Mouse (Mus musculus) embryonic facial prominence, embryonic 15.5 days (tissue): ENCODE data around the gene Gpd1. TPM values are rescaled to one million over a fixed set of nuclear protein-coding genes. Genes with fewer than 3 reads are reported as not detected.

ENCODE experiments used
- ATAC-seq: fragments of 200-750 bp; cut with Nextera tagmentation; 2 replicates; pipeline ENCODE4 v1.8.0; 2017; ENCODE audit warnings: low read depth, moderate TSS enrichment; ENCODE audit not compliant: insufficient number of reproducible peaks, low FRiP score, low TSS enrichment
- H3K27ac ChIP-seq: fragments of 300-500 bp; sonication (generic); replicated peaks from 2 replicates; pipeline ENCODE4 v1.5.1; 2015; ENCODE audit warnings: mild to moderate bottlenecking, inconsistent platforms
- H3K27me3 ChIP-seq: fragments of 300-500 bp; sonication (generic); 2 replicates; pipeline ENCODE4 v1.6.1; 2015; ENCODE audit warnings: inconsistent platforms
- H3K36me3 ChIP-seq: fragments of 300-500 bp; sonication (generic); 2 replicates; pipeline ENCODE4 v1.6.1; 2015; ENCODE audit warnings: mild to moderate bottlenecking, inconsistent platforms
- H3K4me1 ChIP-seq: fragments of 300-500 bp; sonication (generic); 2 replicates; pipeline ENCODE4 v1.6.1; 2015; ENCODE audit warnings: inconsistent platforms
- H3K4me2 ChIP-seq: fragments of 300-500 bp; sonication (generic); replicated peaks from 2 replicates; pipeline ENCODE4 v1.6.1; 2015; ENCODE audit warnings: mild to moderate bottlenecking, inconsistent platforms
- H3K4me3 ChIP-seq: fragments of 300-500 bp; sonication (generic); replicated peaks from 2 replicates; pipeline ENCODE4 v1.5.1; 2015; ENCODE audit warnings: mild to moderate bottlenecking, inconsistent platforms
- H3K9ac ChIP-seq: fragments of 300-500 bp; sonication (generic); 2 replicates; pipeline ENCODE4 v1.6.1; 2015; ENCODE audit warnings: inconsistent platforms
- H3K9me3 ChIP-seq: fragments of 300-500 bp; sonication (generic); replicated peaks from 2 replicates; pipeline ENCODE4 v1.6.1; 2016; ENCODE audit warnings: inconsistent platforms
- WGBS: fragments of 180-500 bp; shearing (Covaris S2); methylation state at CpG from one replicate; pipeline ENCODE4 v1.1.7; 2015; 5-methylcytosine and 5-hydroxymethylcytosine counted together
- polyA plus RNA-seq: library from polyadenylated mRNA; unstranded; fragments of >200 nt; fragmentation: Nextera tagmentation; extraction: Ambion mirVana; gene quantifications from 2 replicates; pipeline ENCODE4 v1.2.1, GENCODE M21; 2015

Gpd1 gene
- polyA plus RNA-seq, 1 experiment from 2014 or later: 1.0 TPM

DNA sequence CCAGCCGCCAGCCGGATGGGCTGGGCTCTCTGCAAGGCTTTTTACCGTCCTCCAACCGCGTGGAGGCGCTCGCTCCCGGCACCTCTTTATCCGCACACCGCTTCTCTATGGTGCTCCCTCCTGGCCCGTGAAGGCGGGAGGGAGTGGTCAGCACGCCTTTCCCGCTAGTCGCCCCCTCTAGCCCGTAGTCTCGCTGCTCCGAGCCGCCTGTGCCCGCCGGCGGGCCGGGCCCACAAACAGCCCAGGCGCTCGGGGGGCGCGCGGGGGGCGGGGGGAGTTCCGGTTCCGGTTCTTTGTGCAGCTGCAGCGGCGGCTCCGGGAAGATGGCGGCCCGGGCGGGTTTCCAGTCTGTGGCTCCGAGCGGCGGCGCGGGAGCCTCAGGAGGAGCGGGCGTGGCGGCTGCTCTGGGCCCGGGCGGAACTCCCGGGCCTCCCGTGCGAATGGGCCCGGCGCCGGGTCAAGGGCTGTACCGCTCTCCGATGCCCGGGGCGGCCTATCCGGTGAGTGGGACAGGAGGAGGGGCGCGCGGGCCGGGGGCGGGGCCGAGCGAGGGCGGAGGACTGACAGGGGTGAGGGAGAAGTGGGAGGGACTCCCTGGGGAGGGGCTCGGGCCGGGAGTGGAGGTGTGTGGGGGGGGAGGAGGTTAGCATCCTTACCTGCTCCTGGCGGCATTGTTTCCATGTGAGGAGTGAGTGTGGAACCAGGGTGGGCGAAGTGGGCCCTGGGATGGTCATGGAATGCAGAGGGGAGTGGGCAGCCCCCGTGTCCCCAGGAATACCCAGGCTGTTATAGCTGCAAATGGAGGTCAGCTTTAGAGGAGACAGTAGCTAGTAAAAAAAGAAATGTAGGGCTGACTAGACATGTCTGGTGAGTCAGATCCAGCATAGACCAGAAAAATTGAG lies 15.1 kb upstream of the Gpd1 start, which contains the start of gene Smarcd1:
TSS of gene Smarcd1 (plus strand) at position 131 of the 902 bp plus-strand sequence.
- H3K27ac ChIP-seq: peak within 1 kb of the TSS; percentile 96
- peak; percentile 95 for ATAC-seq
- H3K9me3 ChIP-seq: no peaks in the 10 kb centered on the region
- H3K4me3 ChIP-seq: peak within 1 kb of the TSS; percentile 85
- H3K36me3 ChIP-seq: peaks cover 19% of the 10 kb centered on the region
- under 1% methylated on average over 70 of the region's 71 CpGs for WGBS
- peak within 1 kb of the TSS; percentile 93 for H3K9ac ChIP-seq
- H3K4me1 ChIP-seq: peaks cover 41% of the 10 kb centered on the region
- peaks cover 11% of the 10 kb centered on the region; the same call in 1 of the 2 replicates for H3K27me3 ChIP-seq
- peak within 1 kb of the TSS; percentile 59 for H3K4me2 ChIP-seq

DNA sequence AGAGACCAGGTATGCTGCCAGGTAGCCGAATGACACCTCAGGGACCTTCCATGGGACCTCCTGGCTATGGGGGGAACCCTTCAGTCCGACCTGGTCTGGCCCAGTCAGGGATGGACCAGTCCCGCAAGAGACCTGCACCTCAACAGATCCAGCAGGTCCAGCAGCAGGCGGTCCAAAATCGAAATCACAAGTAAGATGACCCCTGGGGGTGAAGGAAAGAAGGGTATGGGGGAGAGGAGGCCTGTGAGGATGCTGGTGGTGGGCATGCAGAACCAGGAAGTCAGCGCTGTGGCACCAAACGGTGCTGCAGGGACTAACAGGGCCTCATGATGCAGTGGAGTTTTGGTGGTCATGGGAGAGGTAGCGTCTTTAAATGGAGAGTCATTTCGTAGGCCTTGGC lies 14.2 kb upstream of the Gpd1 start:
- ATAC-seq: no peak
- H3K9me3 ChIP-seq: no peaks in the 10 kb centered on the region
- H3K9ac ChIP-seq: peak overlapping the region; percentile 93
- peak overlapping the region; percentile 85 for H3K4me3 ChIP-seq
- peak overlapping the region; percentile 96; the same call in 1 of the 2 replicates for H3K27ac ChIP-seq
- H3K36me3 ChIP-seq: peaks cover 27% of the 10 kb centered on the region
- 49% methylated on average over 9 of the region's 9 CpGs for WGBS
- H3K4me2 ChIP-seq: peak overlapping the region; percentile 59
- peaks cover 41% of the 10 kb centered on the region for H3K4me1 ChIP-seq
- H3K27me3 ChIP-seq: 0 out of 2 replicates have a peak, but pooled peaks cover 8% of the 10 kb centered on the region

DNA sequence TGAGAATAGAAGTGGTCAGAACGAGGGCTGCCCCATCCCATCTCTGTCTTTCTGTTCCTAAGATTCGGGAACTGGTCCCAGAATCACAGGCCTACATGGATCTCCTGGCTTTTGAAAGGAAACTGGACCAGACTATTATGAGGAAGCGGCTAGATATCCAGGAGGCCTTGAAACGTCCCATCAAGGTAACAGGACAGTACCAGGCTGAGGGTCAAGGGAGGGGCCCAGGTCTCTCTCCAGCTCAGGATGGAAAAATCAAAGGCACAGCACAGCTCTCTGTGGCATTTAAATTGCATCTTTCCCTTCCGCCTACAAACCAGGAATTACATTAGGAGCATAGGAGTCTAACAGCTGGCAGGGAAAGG lies 13.7 kb upstream of the Gpd1 start:
- H3K9me3 ChIP-seq: no peaks in the 10 kb centered on the region
- WGBS: 56% methylated on average over 5 of the region's 5 CpGs
- ATAC-seq: no peak
- peaks cover 39% of the 10 kb centered on the region for H3K4me1 ChIP-seq
- H3K9ac ChIP-seq: no peak overlapping the region
- H3K4me2 ChIP-seq: peak overlapping the region; percentile 59; the same call in 1 of the 2 replicates
- 0 out of 2 replicates have a peak, but pooled peaks cover 4% of the 10 kb centered on the region for H3K27me3 ChIP-seq
- H3K27ac ChIP-seq: peak overlapping the region; percentile 96; the same call in 1 of the 2 replicates
- peaks cover 31% of the 10 kb centered on the region for H3K36me3 ChIP-seq
- H3K4me3 ChIP-seq: peak overlapping the region; percentile 85; the same call in 1 of the 2 replicates

DNA sequence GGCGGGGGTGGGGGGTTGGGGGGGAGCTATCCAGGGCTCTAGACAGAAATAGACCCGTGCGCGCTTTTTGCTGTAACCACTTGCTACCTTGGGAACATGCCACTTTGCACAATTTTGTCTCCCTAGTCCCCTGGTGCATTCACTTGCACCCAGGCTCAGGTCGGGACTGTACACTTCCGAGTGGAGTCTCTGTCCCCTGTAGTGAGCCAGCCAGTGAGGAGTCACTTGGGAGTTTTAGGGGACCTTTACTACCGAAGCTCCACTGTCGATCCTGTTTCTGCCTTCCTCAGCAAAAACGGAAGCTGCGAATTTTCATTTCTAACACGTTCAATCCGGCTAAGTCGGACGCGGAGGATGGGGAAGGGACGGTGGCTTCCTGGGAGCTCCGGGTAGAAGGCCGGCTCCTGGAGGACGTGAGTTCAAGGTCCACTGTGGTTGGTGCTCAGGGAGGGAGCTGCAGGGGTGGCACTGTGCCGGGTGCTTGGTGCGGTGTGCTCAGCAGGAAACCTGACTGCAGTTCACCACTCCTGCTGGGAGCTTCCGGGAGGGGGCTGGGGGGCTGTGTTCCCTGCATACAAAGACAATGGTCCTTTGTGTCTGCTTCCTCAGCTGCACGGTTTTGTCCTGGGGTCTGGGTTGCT lies 13.2 kb upstream of the Gpd1 start:
- Histone ChIP-seq H3K4me1 (peaks cover 35% of the 10 kb centered on the region), H3K9me3 (no peaks in the 10 kb centered on the region), H3K27me3 (no peaks in the 10 kb centered on the region), H3K27ac (peak overlapping the region; percentile 55), H3K4me2 (peak overlapping the region; percentile 59; the same call in 1 of the 2 replicates), H3K4me3 (peak overlapping the region; percentile 13; the same call in 1 of the 2 replicates), H3K36me3 (peaks cover 36% of the 10 kb centered on the region), H3K9ac (no peak overlapping the region)
- WGBS: 35% methylated on average over 23 of the region's 23 CpGs
- no peak for ATAC-seq

DNA sequence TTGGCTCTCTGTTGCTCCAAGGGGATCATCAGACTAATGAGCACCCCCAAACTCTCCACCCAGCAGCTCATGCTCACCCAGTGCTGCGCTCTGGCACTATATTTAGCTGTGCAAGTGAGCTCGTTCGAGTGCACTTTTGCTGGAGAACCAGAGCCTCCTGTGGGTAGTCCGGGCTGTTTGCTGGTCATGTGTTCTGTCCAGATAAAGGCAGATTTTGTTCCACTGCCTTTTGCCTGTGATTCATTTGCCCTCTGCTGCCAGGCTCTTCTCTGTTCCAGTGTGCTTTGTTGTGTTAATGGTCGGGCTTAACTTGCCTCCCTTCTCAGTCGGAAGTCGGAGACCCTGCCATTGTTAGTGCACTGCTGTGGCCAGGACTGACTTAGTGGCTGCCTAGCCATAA lies 12.4 kb upstream of the Gpd1 start:
- Histone ChIP-seq H3K4me1 (peaks cover 35% of the 10 kb centered on the region), H3K36me3 (peaks cover 43% of the 10 kb centered on the region), H3K27me3 (no peaks in the 10 kb centered on the region), H3K9me3 (no peaks in the 10 kb centered on the region), H3K4me3 (no peak overlapping the region), H3K27ac (peak overlapping the region; percentile 55; the same call in 1 of the 2 replicates), H3K9ac (peak overlapping the region; percentile 6; the same call in 1 of the 2 replicates), H3K4me2 (peak overlapping the region; percentile 59; the same call in 1 of the 2 replicates)
- no peak for ATAC-seq
- WGBS: 58% methylated on average over 7 of the region's 7 CpGs

DNA sequence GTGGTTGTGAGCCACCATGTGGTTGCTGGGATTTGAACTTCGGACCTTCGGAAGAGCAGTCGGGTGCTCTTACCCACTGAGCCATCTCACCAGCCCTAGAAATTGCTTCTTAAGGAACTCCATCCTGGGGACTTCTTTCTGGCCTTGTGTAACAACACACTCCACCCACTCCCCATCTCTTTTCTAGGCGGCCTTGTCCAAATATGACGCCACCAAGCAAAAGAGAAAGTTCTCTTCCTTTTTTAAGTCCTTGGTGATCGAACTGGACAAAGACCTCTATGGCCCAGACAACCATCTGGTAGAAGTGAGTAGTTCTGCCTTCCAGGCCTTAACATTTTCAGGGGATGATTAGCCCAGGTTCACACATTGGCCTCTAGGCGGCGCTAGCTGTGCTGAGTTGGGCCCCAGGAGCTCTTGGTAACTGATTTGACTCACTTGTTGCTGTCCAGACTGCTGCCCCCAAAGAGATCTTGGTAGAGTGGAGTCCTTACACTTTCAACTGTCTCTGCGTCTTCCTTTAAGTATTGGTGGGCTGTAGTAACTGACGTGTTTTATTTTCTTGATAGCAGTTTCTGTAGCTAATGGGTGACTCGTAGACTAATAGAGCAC lies 11.8 kb upstream of the Gpd1 start, which contains the start of gene Gm17349:
TSS of gene Gm17349 (minus strand) at position 51 of the 609 bp plus-strand sequence.
- peak within 1 kb of the TSS; percentile 55; the same call in 1 of the 2 replicates for H3K27ac ChIP-seq
- H3K36me3 ChIP-seq: peaks cover 50% of the 10 kb centered on the region
- H3K27me3 ChIP-seq: no peaks in the 10 kb centered on the region
- H3K4me1 ChIP-seq: peaks cover 34% of the 10 kb centered on the region
- H3K4me2 ChIP-seq: peak within 1 kb of the TSS; percentile 59; the same call in 1 of the 2 replicates
- 67% methylated on average over 11 of the region's 11 CpGs for WGBS
- no peaks in the 10 kb centered on the region for H3K9me3 ChIP-seq
- ATAC-seq: no peak
- peak within 1 kb of the TSS; percentile 13; the same call in 1 of the 2 replicates for H3K4me3 ChIP-seq
- H3K9ac ChIP-seq: peak within 1 kb of the TSS; percentile 6; the same call in 1 of the 2 replicates

DNA sequence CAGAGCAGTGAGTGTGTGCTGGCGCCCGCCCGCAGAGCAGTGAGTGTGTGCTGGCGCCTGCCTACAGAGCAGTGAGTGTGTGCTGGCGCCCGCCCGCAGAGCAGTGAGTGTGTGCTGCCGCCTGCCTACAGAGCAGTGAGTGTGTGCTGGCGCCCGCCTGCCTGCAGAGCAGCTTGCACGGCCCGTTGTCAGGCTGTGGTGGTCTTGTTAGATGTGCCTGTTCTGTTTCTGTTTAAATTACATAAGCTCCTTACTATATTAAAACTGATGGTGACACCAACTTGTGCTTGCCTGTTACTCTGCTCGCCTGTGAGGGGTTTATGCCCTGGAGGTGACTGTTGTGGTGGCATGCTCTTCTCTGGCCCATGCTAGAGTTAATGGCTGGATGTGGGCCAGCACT lies 9.1 kb upstream of the Gpd1 start:
- no peak overlapping the region for H3K4me3 ChIP-seq
- no peaks in the 10 kb centered on the region for H3K9me3 ChIP-seq
- WGBS: 92% methylated on average over 13 of the region's 13 CpGs
- no peak overlapping the region for H3K9ac ChIP-seq
- ATAC-seq: no peak
- H3K27ac ChIP-seq: no peak overlapping the region
- peaks cover 16% of the 10 kb centered on the region for H3K4me1 ChIP-seq
- no peak overlapping the region for H3K4me2 ChIP-seq
- H3K36me3 ChIP-seq: peaks cover 76% of the 10 kb centered on the region
- no peaks in the 10 kb centered on the region for H3K27me3 ChIP-seq

DNA sequence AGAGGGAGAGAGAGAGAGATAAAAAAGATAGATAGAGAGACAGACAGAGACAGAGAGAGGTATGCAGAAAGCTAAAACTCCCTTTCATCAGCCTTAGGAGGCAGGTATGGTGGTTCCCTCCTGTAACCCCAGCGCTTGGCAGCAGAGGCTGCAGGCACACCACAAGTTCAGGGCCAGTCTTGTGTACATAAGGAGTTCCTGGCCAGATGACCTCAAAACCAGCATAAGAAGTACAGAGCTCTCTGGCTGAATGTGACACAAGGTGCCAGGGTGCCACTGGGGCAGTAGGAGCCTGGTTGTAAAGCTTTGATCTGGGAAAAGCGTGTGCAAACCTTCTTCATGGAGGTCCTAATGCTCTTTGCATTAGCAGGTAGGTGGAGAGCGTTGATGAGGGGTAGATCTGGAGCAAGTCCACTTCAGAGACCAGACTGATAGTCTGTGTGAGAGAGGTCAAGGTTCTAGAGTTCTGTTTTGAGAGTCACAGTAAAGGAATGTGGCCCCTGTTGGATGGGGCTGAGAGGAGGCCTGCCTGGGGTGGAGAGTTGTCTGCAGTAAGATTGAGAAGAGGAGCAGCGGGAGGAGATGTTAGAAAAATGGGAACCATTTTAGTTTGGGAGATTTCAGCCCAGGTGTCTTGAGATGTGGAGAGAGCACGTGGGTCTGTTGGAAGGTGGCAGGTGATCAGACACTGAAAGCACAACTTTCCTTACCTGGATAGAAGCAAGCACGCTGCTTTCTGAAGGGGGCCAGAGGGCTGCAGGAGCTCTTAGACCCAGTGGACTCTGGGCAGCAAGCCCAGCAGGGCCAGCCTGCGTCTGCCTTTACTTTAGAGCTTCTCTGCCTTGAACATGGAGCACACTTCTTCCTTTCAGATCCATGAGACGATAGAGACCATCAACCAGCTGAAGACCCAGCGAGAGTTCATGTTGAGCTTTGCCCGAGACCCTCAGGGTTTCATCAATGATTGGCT lies 6.8 kb upstream of the Gpd1 start:
- H3K9me3 ChIP-seq: no peaks in the 10 kb centered on the region
- 88% methylated on average over 10 of the region's 10 CpGs for WGBS
- no peak overlapping the region for H3K9ac ChIP-seq
- H3K36me3 ChIP-seq: peaks cover 85% of the 10 kb centered on the region
- no peak overlapping the region for H3K27ac ChIP-seq
- H3K4me2 ChIP-seq: no peak overlapping the region
- 0 out of 2 replicates have a peak, but pooled peaks cover 5% of the 10 kb centered on the region for H3K4me1 ChIP-seq
- no peak for ATAC-seq
- no peak overlapping the region for H3K4me3 ChIP-seq
- H3K27me3 ChIP-seq: no peaks in the 10 kb centered on the region

DNA sequence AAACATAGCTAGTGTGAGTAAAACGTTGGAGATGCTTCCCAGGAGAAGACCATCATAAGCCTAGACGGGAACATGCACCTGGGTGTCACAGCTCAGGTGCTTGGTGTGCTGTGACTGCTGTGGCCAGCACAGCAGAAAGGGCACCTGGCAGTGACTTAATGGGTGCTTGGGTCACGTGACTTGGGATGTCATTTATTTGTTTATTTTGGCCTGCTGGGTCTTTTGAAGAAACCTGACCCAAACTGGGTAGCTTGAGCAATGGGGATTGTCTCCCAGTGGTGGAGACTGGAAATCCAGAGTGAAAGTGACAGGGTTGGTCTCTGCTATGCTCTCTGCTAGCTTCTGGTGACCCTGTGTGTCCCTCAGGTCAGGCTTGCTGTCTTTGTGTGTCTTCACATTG lies 5.8 kb upstream of the Gpd1 start:
- Histone ChIP-seq H3K4me2 (no peak overlapping the region), H3K9me3 (no peaks in the 10 kb centered on the region), H3K4me3 (no peak overlapping the region), H3K9ac (no peak overlapping the region), H3K36me3 (peaks cover 79% of the 10 kb centered on the region), H3K4me1 (0 out of 2 replicates have a peak, but pooled peaks cover 8% of the 10 kb centered on the region), H3K27ac (no peak overlapping the region), H3K27me3 (no peaks in the 10 kb centered on the region)
- ATAC-seq: no peak
- 70% methylated on average over 3 of the region's 3 CpGs for WGBS
